Mouse (Mus musculus): ENCODE measurements at regions not wholly inside any gene's neighbourhood (a gene's known extent, or its start where the extent isn't known, plus 50 kb on each side); places are given as distances from the start of the nearest gene placed in this dataset.
A peak's percentile ranks its signal among the peaks of the same experiment; 100 is the strongest.

DNA sequence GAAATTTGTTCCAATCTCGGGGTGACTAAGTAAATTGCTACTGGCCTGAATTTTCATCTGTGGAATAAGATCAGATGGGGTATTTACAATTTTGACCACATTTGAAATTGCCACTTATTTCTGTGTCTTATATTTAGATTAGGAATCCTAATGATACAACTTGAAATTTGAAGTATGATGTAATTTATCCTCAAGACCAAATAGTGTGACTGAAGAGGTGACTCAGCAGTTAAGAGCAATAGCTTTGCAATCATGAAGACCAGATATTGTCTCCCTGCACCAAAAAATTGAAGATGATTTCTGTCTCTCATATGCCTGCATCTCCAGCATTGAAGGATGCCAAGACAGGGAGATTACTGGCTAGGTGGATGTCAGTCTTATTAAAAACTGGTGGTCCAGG, 114.3 kb upstream of the Gm597 start:
- DNase-seq (ENCODE audit: low read depth, low spot score) = no peak

DNA sequence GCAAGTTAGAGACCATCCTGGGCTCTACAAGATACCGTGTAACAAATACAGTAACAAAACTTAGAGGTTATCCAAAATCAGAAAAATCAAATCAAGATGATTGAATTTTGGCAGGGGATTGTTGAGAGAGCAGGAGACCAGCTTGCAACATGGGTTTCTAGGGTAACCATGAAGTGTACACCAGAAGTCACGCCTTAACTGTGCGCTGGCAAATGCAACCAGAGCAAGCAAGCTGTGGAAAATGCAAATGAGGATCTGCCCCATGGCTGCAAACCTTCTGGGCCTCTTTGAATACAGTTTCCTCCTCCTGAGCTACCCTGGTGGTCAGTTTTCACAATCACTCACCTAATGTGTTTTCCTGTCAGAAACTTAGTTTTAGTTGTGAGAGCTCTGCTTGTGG, 97.6 kb upstream of the Gm597 start:
- no peak for DNase-seq (ENCODE audit: low read depth, low spot score)

- no peak for DNase-seq (ENCODE audit: low read depth, low spot score)
Measured at GRCm38 (mm10) chr1:28844589-28844988, 64.5 kb upstream of the Gm597 start.

DNA sequence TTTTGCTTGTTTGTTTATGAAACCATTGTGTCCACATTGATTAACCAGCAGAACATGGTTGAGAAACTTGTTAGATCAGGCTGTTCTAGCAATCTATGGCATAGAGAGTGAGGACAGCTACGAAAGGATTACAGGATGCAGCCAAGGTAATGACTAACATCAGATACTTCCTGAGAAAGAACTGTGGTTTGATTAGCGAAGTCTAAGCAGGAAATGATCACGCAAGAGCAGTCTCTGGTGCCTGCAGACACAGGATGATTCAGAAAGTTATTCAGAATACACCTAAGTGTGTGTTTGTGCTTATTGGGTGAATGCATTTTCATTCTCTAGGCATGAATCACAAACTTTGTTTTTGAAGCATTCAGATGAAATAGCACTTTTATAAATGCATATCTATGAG, 61.3 kb upstream of the Gm597 start:
- peak; percentile 5 for DNase-seq (ENCODE audit: low read depth, low spot score)

Measured in 3T3-L1 (cell line).